Mouse (Mus musculus) neural tube, embryonic 13.5 days (tissue): ENCODE measurements at regions not wholly inside any gene's neighbourhood (a gene's known extent, or its start where the extent isn't known, plus 50 kb on each side); places are given as distances from the start of the nearest gene placed in this dataset.
A peak's percentile ranks its signal among the peaks of the same experiment; 100 is the strongest.

Source experiments
- ATAC-seq: fragments of 200-750 bp; cut with Nextera tagmentation; 2 replicates; pipeline ENCODE4 v1.8.0; 2017; ENCODE audit warnings: low read depth, mild to moderate bottlenecking, moderate TSS enrichment, moderate library complexity
- H3K27ac ChIP-seq: fragments of 300-500 bp; sonication (generic); replicated peaks from 2 replicates; pipeline ENCODE4 v1.5.1; 2015; ENCODE audit warnings: moderate library complexity, mild to moderate bottlenecking, inconsistent platforms
- H3K27me3 ChIP-seq: fragments of 300-500 bp; sonication (generic); 2 replicates; pipeline ENCODE4 v1.6.1; 2015; ENCODE audit warnings: mild to moderate bottlenecking, inconsistent platforms
- H3K36me3 ChIP-seq: fragments of 300-500 bp; sonication (generic); 2 replicates; pipeline ENCODE4 v1.6.1; 2015; ENCODE audit warnings: mild to moderate bottlenecking, inconsistent platforms
- H3K4me1 ChIP-seq: fragments of 300-500 bp; sonication (generic); replicated peaks from 2 replicates; pipeline ENCODE4 v1.6.1; 2015; ENCODE audit warnings: inconsistent platforms
- H3K4me2 ChIP-seq: fragments of 300-500 bp; sonication (generic); 2 replicates; pipeline ENCODE4 v1.6.1; 2015; ENCODE audit warnings: inconsistent platforms, mild to moderate bottlenecking, moderate library complexity
- H3K4me3 ChIP-seq: fragments of 300-500 bp; sonication (generic); 2 replicates; pipeline ENCODE4 v1.5.1; 2015; ENCODE audit warnings: mild to moderate bottlenecking, inconsistent platforms
- H3K9ac ChIP-seq: fragments of 300-500 bp; sonication (generic); 2 replicates; pipeline ENCODE4 v1.6.1; 2015; ENCODE audit warnings: moderate library complexity, mild to moderate bottlenecking, inconsistent platforms
- H3K9me3 ChIP-seq: fragments of 300-500 bp; sonication (generic); 2 replicates; pipeline ENCODE4 v1.6.1; 2016; ENCODE audit warnings: inconsistent platforms
- WGBS: fragments of 180-500 bp; shearing (Covaris S2); methylation state at CpG from one replicate; pipeline ENCODE4 v1.1.7; 2015; 5-methylcytosine and 5-hydroxymethylcytosine counted together

DNA sequence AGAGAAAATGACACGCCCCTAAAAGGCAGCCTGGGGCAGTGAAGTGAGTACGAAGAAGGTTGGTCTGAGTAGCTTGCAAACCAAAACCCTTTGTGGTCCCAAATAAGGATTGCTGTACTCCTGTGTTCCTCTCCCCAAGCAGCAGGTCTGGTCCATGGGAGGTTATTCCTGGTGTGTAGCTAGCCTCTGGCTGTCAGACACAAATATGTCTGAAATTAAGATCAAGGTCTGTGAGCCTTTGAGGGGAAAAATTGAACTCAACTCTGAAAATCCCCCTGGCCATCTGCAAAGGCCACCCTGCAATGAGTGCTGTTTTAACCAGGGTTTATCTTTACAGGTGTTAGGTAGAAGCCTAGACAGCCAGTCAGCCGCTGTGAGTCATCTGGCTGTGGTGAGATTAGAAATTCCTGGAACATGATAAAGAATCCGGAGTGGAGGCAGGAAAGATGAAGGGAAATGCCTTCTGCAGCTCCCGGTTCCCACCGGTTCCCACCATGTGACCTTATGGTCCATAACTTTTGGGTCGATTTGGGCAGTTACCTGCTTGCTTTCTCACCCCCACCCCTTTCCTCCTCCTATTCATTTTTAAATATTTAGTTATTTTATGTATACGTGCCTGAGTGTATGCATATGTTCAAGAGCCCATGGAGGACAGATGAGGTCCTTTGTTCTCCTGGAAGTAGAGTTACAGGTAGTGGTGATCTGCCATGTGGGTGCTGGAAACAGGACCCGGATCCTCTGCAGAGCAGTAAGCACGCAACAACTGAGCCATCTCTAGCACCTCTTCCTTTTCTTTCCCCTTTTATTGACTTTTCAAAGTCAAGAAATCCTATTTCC is 155.6 kb upstream of the Dmrta1 start:
- Histone ChIP-seq H3K4me3 (peak overlapping the region; percentile 49), H3K9me3 (no peaks in the 10 kb centered on the region), H3K4me1 (peaks cover 7% of the 10 kb centered on the region), H3K36me3 (no peaks in the 10 kb centered on the region), H3K27me3 (peaks cover 49% of the 10 kb centered on the region), H3K9ac (no peak overlapping the region), H3K27ac (no peak overlapping the region), H3K4me2 (peak overlapping the region; percentile 84)
- peak; percentile 19; the same call in 1 of the 2 replicates for ATAC-seq
- 17% methylated on average over 10 of the region's 10 CpGs for WGBS

DNA sequence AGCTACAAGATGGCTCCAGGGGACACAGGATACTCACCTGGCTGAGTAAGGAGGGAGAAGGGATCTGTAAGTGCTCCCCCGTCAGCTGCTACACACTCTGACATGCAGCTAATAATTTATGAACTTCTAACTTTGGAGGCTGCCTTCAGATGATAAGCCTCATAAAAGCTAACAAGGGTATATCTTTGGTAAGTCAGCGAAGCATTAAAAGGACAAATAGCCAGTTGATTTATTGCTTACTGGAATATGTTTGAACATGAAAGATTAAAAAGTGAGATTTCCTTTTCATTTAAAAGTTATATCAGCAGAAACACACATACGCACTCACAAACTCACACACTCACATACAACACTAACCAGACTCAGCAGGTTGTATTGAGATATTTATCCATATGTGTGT is 161.2 kb upstream of the Dmrta1 start:
- Histone ChIP-seq H3K36me3 (no peaks in the 10 kb centered on the region), H3K4me3 (no peak overlapping the region), H3K4me2 (no peak overlapping the region), H3K9ac (no peak overlapping the region), H3K27ac (no peak overlapping the region), H3K27me3 (peaks cover 19% of the 10 kb centered on the region), H3K9me3 (no peaks in the 10 kb centered on the region), H3K4me1 (no peaks in the 10 kb centered on the region)
- WGBS, result 70% methylated on average over 3 of the region's 3 CpGs
- no peak for ATAC-seq

DNA sequence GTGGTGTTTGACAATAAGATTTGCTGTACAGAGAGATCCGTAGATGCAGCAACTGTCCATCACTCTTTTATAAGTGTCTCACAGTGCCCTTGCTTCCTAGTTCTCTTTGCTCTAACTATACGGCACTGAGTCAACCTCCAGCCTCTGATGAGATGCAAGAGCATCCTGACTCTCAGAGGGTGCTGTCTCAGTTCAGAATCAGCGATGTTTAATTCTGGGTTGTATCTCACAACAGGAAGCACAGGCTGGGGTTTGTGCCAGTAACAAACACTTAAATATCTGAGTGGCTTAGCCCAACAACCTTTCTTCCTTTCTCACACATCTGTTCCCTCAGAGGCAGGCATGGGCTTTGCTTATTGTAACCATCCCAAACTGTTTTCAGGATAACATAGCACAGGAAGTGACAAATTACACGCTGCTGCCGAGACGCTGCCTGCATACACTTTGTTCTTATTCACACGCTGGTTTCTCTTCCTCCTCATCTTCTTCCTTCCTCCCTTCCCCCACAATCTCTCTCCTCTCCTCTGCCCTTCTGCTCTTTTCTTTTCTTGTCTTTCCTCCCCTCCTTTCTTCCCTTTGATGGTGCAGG is 163.3 kb upstream of the Dmrta1 start:
- Histone ChIP-seq H3K36me3 (no peaks in the 10 kb centered on the region), H3K9ac (no peak overlapping the region), H3K27ac (no peak overlapping the region), H3K4me1 (no peaks in the 10 kb centered on the region), H3K4me3 (no peak overlapping the region), H3K4me2 (no peak overlapping the region), H3K9me3 (no peaks in the 10 kb centered on the region), H3K27me3 (0 out of 2 replicates have a peak, but pooled peaks cover 4% of the 10 kb centered on the region)
- WGBS, result 41% methylated on average over 7 of the region's 7 CpGs
- ATAC-seq, result no peak

DNA sequence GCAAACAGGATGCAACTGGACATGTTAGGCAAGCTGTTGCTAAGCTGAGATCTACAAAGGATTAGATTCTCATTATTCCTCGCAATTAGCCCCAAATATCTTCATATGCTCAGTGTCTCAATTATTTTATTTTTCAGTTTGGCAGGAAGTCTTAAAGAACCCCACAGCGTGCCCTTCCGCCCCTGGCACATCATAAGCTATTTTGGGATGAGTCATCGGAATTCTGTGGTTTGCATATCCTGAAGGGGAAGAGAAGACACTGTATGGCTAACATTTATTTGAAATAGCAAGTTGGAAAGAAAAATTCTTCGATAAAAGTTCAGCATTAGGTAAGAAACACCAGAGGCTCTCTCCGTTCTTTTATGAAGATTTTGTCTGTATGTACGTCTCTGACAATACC is 164.3 kb upstream of the Dmrta1 start:
- Histone ChIP-seq H3K27ac (no peak overlapping the region), H3K9ac (no peak overlapping the region), H3K36me3 (no peaks in the 10 kb centered on the region), H3K4me2 (no peak overlapping the region), H3K27me3 (0 out of 2 replicates have a peak, but pooled peaks cover 4% of the 10 kb centered on the region), H3K4me1 (no peaks in the 10 kb centered on the region), H3K4me3 (no peak overlapping the region), H3K9me3 (no peaks in the 10 kb centered on the region)
- no peak for ATAC-seq
- WGBS, result 87% methylated on average over 7 of the region's 7 CpGs

DNA sequence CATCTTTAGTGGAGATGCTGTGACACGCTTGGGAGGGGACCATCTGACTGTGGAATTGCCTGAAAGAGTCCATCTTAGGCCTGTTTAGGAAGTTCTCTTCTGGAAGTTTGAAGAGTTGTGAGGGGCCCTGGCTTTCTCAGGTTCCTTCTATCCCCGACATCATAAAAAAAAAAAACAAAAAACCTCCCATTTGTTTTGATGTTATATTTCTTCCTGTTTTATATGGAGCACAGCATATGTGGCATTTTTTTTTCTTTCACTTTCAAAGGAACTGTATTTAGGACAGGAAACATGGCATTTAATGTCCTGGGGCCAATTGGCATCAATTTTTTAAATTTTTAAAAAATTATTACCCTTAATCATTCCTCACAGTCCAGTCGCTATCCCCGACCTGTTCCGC is 168.6 kb upstream of the Dmrta1 start:
- H3K9me3 ChIP-seq, result no peaks in the 10 kb centered on the region
- no peaks in the 10 kb centered on the region for H3K27me3 ChIP-seq
- H3K36me3 ChIP-seq, result no peaks in the 10 kb centered on the region
- peaks cover 5% of the 10 kb centered on the region for H3K4me1 ChIP-seq
- no peak overlapping the region for H3K4me2 ChIP-seq
- H3K27ac ChIP-seq, result no peak overlapping the region
- H3K9ac ChIP-seq, result no peak overlapping the region
- WGBS, result 88% methylated on average over 5 of the region's 5 CpGs
- ATAC-seq, result no peak
- no peak overlapping the region for H3K4me3 ChIP-seq

DNA sequence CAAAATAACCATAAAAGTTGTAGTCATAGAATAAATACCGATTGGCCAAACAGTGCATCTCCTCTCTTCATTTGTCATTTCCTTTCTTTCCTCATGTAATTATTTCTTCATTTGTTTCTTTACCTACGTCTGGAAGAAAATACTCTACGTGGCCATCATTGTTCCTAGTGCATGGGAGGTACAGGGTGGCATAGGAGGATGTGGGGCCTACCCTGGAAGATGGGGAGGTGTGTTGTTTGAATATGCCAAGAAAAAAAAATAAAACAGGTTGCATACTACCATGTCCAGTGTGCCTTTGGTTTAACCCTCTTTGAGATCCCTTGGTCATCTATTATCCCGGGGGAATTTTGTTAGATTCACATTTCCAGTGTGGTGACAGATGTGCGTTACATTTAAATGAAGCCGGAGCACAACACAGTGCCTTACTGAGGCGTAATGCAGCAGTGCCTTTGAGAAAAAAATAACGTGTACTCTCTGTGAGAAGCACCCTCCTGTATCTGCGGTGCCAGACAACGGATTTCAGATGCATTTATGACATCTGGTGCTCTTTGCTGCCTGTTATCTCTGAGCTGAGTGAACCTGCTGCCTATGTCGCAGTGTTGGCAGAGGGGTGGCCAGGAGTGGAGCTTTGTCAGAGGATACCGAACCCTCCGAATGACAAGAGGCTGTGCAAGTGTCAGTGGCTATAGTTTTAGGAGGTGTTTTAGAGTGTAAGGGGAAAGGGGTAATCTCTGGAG is 169.4 kb upstream of the Dmrta1 start:
- no peaks in the 10 kb centered on the region for H3K9me3 ChIP-seq
- peaks cover 5% of the 10 kb centered on the region for H3K4me1 ChIP-seq
- no peaks in the 10 kb centered on the region for H3K36me3 ChIP-seq
- no peak overlapping the region for H3K4me3 ChIP-seq
- ATAC-seq, result no peak
- H3K9ac ChIP-seq, result no peak overlapping the region
- WGBS, result 81% methylated on average over 13 of the region's 13 CpGs
- no peak overlapping the region for H3K27ac ChIP-seq
- no peak overlapping the region for H3K4me2 ChIP-seq
- H3K27me3 ChIP-seq, result no peaks in the 10 kb centered on the region

DNA sequence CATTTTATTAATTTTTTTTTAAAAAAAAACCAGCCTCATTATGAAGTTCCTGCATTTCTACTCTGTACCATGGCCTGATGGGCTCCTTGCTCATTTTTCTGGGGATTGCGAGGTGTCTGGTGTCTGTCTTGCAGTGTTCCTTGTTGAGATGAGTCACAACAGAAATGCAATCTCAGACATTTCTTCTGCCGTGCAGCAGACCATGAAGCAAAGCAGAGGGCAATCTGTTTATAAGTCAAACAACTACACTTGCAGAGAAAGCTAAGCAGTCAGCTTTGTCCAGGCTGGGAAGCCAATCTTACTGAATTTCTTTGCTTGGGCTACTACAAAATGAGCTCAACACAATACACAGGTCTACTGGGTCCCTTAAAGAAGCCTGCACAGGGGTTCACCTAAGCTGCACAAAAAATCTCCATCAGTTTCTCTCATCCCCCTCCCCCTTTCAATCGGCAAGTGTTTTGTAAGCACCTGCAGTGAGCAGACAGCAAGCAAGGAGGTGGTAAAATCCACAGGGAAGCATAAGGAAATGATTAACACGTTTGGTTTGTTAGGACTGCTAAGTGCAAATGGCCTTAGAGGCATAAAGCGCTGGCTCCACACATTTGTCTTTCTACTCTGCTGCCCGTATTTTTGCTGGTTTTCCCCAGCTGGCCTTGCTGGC is 171.0 kb upstream of the Dmrta1 start:
- no peak for ATAC-seq
- Histone ChIP-seq H3K27me3 (no peaks in the 10 kb centered on the region), H3K4me3 (no peak overlapping the region), H3K4me1 (peaks cover 5% of the 10 kb centered on the region), H3K27ac (no peak overlapping the region), H3K36me3 (no peaks in the 10 kb centered on the region), H3K9ac (no peak overlapping the region), H3K4me2 (0 out of 2 replicates have a peak overlapping the region, but pooled peaks have one; percentile 13), H3K9me3 (no peaks in the 10 kb centered on the region)
- 27% methylated on average over 6 of the region's 6 CpGs for WGBS

DNA sequence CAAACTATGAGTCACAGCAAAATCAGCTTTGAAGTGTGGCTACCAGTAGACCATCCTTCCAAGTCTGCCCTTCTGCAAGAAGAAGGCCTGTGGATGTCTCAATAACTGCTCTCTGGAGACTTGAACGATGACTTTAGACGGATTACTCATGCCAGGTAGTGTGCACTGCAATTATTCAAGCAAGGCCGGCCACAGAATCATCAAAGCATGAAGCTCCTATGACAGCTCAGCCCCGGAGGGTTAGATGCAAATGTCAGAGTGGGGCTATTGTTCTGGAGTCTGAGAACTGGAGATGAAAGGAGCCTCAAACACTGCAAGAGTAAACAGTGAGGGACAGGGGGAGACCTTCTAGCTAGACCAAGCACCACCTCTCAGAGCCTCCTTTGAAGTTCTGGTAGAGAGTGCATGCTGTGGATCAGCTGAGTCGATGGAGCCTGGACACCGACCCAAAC is 173.8 kb upstream of the Dmrta1 start:
- Histone ChIP-seq H3K9ac (no peak overlapping the region), H3K36me3 (no peaks in the 10 kb centered on the region), H3K27me3 (no peaks in the 10 kb centered on the region), H3K4me3 (no peak overlapping the region), H3K4me2 (no peak overlapping the region), H3K4me1 (peaks cover 5% of the 10 kb centered on the region), H3K9me3 (no peaks in the 10 kb centered on the region), H3K27ac (no peak overlapping the region)
- ATAC-seq, result no peak
- WGBS, result 19% methylated on average over 6 of the region's 6 CpGs

DNA sequence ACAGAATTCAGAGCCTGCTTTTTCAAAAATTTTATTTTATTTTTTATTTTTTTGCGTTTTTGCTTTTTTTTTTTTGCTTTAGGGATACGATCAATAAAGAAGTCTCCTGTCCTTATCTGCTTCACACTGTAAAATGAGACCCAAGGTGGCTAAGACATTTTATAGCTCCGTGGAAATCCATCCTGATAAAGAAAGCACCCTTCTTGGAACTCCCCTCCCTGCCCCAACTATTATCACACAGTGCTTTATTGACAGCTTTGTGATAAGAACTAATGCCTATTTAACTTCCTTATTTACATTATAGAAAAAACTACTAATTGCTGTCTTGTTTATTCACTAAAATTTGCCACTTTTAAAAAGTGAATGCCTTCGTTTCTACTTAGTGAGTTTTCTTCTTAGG is 179.0 kb upstream of the Dmrta1 start:
- Histone ChIP-seq H3K4me2 (no peak overlapping the region), H3K4me1 (no peaks in the 10 kb centered on the region)
- WGBS, result 71% methylated on average over 4 of the region's 4 CpGs

DNA sequence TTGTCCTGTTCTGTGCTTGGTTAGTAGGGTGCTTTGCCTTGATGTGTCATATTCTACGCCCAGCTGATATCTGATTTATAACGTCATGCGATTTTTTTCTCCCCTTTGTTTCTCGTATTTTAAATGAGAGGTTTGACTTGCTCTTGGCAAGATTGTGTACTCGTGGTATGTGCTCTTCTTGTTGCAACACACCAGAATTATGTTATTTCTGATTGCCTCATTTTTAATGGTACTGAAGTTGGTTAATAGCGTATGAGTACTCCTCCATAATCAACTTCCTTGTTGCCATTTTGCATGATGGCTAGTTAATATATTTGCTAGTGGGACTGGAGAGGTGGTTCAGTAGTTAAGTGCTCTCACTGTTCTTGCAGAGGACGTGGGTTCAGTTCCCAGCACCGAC is 180.1 kb upstream of the Cdkn2b start:
- ATAC-seq, result no peak
- no peaks in the 10 kb centered on the region for H3K4me1 ChIP-seq

More for the DNA sequence above, 179.0 kb upstream of the Dmrta1 start:
- no peak overlapping the region for H3K9ac ChIP-seq
- H3K36me3 ChIP-seq, result no peaks in the 10 kb centered on the region
- no peak for ATAC-seq
- no peaks in the 10 kb centered on the region for H3K27me3 ChIP-seq
- no peaks in the 10 kb centered on the region for H3K9me3 ChIP-seq
- no peak overlapping the region for H3K27ac ChIP-seq
- H3K4me3 ChIP-seq, result no peak overlapping the region

DNA sequence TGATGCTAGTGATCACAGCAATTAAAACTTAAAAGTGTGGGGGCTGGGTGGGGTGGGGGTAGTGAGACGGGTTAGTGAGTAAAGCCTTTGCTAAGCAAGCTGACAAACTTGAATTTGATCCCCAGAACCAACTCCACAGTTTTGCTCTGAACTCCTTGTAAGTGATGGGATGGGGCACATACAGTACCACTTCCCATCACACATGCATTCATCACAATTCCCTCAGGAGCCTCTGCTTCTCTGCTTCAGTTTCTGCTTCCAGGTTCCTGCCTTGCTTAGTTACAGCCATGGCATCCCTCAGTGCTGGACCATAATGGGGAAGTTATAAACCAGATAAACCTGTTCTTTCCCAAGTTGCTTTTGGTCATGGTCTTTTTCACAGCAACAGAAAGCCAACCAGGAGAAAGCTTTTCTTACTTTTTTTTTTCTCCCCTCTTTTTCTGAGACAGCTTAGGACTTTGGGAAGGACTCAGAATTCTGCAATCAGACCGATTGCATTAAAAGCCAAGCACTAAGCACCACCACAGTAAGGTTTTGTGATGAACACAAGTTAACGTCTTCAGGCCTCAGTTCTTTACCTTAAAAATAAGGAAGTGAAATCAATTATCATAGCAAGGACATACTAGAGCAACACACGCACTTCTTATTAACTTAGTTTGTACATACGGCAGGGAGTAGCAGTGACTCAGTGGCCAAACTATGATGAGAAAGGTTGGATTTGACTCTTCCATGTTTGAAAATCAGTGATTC is 176.8 kb upstream of the Cdkn2b start:
- ATAC-seq, result no peak
- H3K4me2 ChIP-seq, result no peak overlapping the region
- no peaks in the 10 kb centered on the region for H3K36me3 ChIP-seq
- no peak overlapping the region for H3K9ac ChIP-seq
- 90% methylated on average over 5 of the region's 5 CpGs for WGBS
- no peaks in the 10 kb centered on the region for H3K27me3 ChIP-seq
- H3K9me3 ChIP-seq, result no peaks in the 10 kb centered on the region
- H3K27ac ChIP-seq, result no peak overlapping the region
- H3K4me3 ChIP-seq, result no peak overlapping the region
- no peaks in the 10 kb centered on the region for H3K4me1 ChIP-seq

More for the DNA sequence above, 180.1 kb upstream of the Cdkn2b start:
- Histone ChIP-seq H3K9me3 (no peaks in the 10 kb centered on the region), H3K4me2 (no peak overlapping the region), H3K9ac (no peak overlapping the region), H3K36me3 (no peaks in the 10 kb centered on the region), H3K27me3 (no peaks in the 10 kb centered on the region), H3K4me3 (no peak overlapping the region), H3K27ac (no peak overlapping the region)
- 90% methylated on average over 8 of the region's 8 CpGs for WGBS
